In the genomic region with DNA sequence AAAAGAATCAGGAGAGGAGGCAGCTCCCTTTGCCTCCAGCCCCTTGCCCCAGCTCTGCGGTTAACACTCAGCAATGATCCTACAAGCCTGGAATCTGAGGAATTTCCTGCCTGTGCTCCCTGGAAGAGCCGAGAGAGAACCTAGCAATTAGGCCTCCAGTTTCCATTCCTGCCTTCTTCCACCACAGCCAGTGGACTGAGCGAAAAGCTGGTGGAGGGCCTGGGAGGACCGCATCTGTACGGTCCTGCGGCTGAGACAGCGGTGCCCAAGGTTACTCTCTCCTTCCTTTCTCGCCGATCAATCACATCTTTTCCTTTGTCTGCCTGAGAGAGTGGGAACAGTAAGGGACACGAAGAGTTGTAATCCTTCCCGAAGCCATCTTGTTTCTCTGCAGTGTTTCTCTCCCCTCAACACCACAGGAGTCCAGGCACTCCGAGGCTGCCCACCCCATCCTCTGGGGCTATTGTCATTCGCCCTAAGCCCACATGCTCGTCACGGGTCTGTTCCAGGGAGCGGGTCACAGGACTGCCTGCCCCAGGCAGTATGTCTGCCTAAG, we compare ENCODE assay signal across 10 mouse cellular contexts. TPM values are rescaled to one million over a fixed set of nuclear protein-coding genes. Genes with fewer than 3 reads are reported as not detected.
A peak's percentile ranks its signal among the peaks of the same experiment; 100 is the strongest.
DNase-seq lines count a peak whose midpoint lies in the region; TF ChIP-seq lines count a peak whose summit lies in the region.
"Had no signal": no experiment of that assay in that cellular context is flagged by ENCODE, and none has a peak within 500 bp of the region (broad histone marks: within the 10 kb centered on the region; RNA-seq: fewer than 3 reads in every experiment).

No protein-coding gene starts in this region.

- TF ChIP-seq CTCF in layer of hippocampus, adult 2 months (conservative IDR thresholded peaks at IDR 0.05): no peak

- H3K4me3 ChIP-seq in layer of hippocampus, adult 2 months: no peak overlapping the region
- H3K4me3 ChIP-seq: megakaryocyte, embryonic 14.5 days had no signal

- H3K27ac ChIP-seq in layer of hippocampus, adult 2 months: peak overlapping the region; percentile 24; the same call in 1 of the 2 replicates

- no peak for DNase-seq in layer of hippocampus, adult 2 months (ENCODE audit: low spot score in 2 of 2)
- no peak for DNase-seq in layer of hippocampus, adult 9-11 months
- DNase-seq in heart, adult 11 months: peak; percentile 97
- DNase-seq in kidney, adult 8-10 months: peak; percentile 21 to 29
- DNase-seq in lung, postnatal 10 days: peak; percentile 84
- DNase-seq in yolk sac, embryonic 10.5 days (ENCODE audit: low spot score): peak; percentile 77
- DNase-seq in cerebellum, postnatal 10 days: no peak
- DNase-seq in thymus, postnatal 25 days: no peak

RNA-seq across cellular contexts. Expression of gene Kirrel, which starts 23.8 kb away (rescaled TPM):
- 1 to 10 TPM; 3.0 to 3.4 TPM for total RNA-seq in layer of hippocampus, adult 2 months (2021)
- total RNA-seq: MEL had no signal

Comparison
In these comparisons a context has a peak if more than half of its experiments do, and no peak if none do; other contexts are left out.
1. DNase-seq: peak in heart, adult 11 months (single experiment), kidney, adult 8-10 months (2 of 2), lung, postnatal 10 days (single experiment) and yolk sac, embryonic 10.5 days (single experiment); none in layer of hippocampus, adult 2 months (0 of 2), layer of hippocampus, adult 9-11 months (single experiment), cerebellum, postnatal 10 days (0 of 2) and thymus, postnatal 25 days (single experiment).